Mouse (Mus musculus): ENCODE data around the gene Sh3d19. TPM values are rescaled to one million over a fixed set of nuclear protein-coding genes. Genes with fewer than 3 reads are reported as not detected.

Sh3d19 gene
- total and polyA plus RNA-seq, 3 experiments, result 0.09 to 1.2 (median 0.49) TPM

DNA sequence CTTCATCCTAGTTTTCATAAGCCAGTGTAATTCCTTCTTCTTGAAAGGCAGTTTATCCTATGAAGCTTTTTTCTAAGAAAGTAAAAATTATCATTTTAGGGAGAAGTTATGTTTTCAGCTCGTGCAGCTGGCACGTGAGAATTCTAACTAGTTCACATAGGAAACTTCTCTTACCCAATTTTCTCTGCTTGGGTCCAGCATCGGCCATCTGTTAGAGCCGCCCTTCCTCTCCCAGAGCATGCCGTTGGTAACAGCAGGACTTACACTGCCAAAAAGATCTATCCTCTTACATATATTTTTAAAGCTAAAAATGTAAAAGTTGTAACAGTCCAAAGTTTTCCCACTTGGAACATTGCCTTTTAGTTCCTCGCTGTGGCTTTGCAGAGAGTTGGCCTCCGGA is 138.2 kb downstream of the Sh3d19 start:
- TF ChIP-seq POLR2AphosphoS5 (IDR thresholded peaks at IDR 0.05; ENCODE audit: insufficient replicate concordance, low read depth, low read length) (no peak), CTCF (IDR thresholded peaks at IDR 0.05; ENCODE audit: low read depth, low read length) (no peak), TAL1 (conservative IDR thresholded peaks at IDR 0.05; ENCODE audit: low read depth, low read length) (no peak), GATA1 (IDR thresholded peaks at IDR 0.05; ENCODE audit: borderline replicate concordance, low read length) (no peak), GATA2 (IDR thresholded peaks at IDR 0.05; ENCODE audit: borderline replicate concordance, low read depth, low read length) (no peak)
- H3K4me1 ChIP-seq (ENCODE audit: insufficient read depth, low read depth, low read length), result peaks cover 27% of the 10 kb centered on the region
- peaks cover 3% of the 10 kb centered on the region; the same call in 1 of the 2 replicates for H3K9me3 ChIP-seq (replicated peaks)
- H3K27me3 ChIP-seq (ENCODE audit: insufficient read depth, low read length), result no peaks in the 10 kb centered on the region
- H3K36me3 ChIP-seq (replicated peaks), result no peaks in the 10 kb centered on the region
- DNase-seq (ENCODE audit: low spot score) (no peak), ATAC-seq (ENCODE audit: extremely low read depth, insufficient number of reproducible peaks, low FRiP score, poor library complexity, severe bottlenecking) (no peak)
- H3K4me3 ChIP-seq (ENCODE audit: low read depth, low read length), result no peak overlapping the region

DNA sequence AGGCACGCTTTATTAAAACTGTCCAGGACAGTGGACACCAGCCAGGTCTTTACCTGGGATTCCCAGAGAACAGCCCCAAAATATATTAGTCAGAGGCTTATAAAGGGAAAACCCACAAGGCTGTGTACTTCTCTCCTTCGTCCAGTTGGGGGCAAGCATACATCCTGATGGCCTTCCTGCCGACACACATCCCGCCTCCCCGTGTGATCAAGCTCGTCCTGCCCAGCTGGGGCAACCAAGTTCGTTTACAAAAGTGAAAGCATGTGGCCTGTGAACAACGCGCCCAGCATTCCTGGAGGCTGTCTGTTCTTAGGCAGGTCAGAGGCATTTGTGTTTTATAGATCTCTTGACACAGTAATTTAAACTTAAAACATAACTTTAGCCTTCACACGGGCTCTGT is 139.2 kb downstream of the Sh3d19 start:
- peaks cover 31% of the 10 kb centered on the region for H3K4me1 ChIP-seq (ENCODE audit: insufficient read depth, low read depth, low read length)
- H3K27me3 ChIP-seq (ENCODE audit: insufficient read depth, low read length), result no peaks in the 10 kb centered on the region
- ATAC-seq (ENCODE audit: extremely low read depth, insufficient number of reproducible peaks, low FRiP score, poor library complexity, severe bottlenecking) (peak; percentile 48; the same call in 1 of the 2 replicates), DNase-seq (ENCODE audit: low spot score) (no peak)
- H3K4me3 ChIP-seq (ENCODE audit: low read depth, low read length), result no peak overlapping the region
- TF ChIP-seq CTCF (IDR thresholded peaks at IDR 0.05; ENCODE audit: low read depth, low read length), result no peak
- no peak for TF ChIP-seq POLR2AphosphoS5 (IDR thresholded peaks at IDR 0.05; ENCODE audit: insufficient replicate concordance, low read depth, low read length)
- TF ChIP-seq TAL1 (conservative IDR thresholded peaks at IDR 0.05; ENCODE audit: low read depth, low read length), result no peak
- no peak for TF ChIP-seq GATA1 (IDR thresholded peaks at IDR 0.05; ENCODE audit: borderline replicate concordance, low read length)
- no peak for TF ChIP-seq GATA2 (IDR thresholded peaks at IDR 0.05; ENCODE audit: borderline replicate concordance, low read depth, low read length)
- H3K36me3 ChIP-seq (replicated peaks), result no peaks in the 10 kb centered on the region
- H3K9me3 ChIP-seq (replicated peaks), result peaks cover 3% of the 10 kb centered on the region; the same call in 1 of the 2 replicates

DNA sequence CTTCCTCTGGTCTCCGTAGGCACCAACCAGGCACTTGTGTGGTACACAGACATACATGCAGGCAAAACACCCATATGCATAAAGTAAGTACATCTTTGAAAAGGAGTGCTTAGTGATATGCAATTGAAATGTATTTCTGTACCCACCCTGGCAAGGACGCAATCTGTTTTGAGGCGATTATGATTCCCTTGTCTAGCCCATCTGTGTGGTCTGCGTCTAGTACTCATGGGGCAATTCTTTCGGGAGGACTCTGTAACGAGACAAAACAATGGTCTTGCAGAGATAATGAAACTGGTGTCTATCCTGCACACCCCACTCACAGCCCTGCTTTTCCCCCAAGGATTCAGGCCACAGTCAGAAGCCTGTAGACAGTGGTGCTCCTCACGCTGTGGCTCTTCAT is 141.9 kb downstream of the Sh3d19 start:
- DNase-seq (ENCODE audit: low spot score) (no peak), ATAC-seq (ENCODE audit: extremely low read depth, insufficient number of reproducible peaks, low FRiP score, poor library complexity, severe bottlenecking) (no peak)
- H3K4me1 ChIP-seq (ENCODE audit: insufficient read depth, low read depth, low read length), result peaks cover 34% of the 10 kb centered on the region
- H3K9me3 ChIP-seq (replicated peaks), result peaks cover 5% of the 10 kb centered on the region
- no peaks in the 10 kb centered on the region for H3K27me3 ChIP-seq (ENCODE audit: insufficient read depth, low read length)
- no peaks in the 10 kb centered on the region for H3K36me3 ChIP-seq (replicated peaks)
- TF ChIP-seq GATA2 (IDR thresholded peaks at IDR 0.05; ENCODE audit: borderline replicate concordance, low read depth, low read length), result no peak
- no peak for TF ChIP-seq POLR2AphosphoS5 (IDR thresholded peaks at IDR 0.05; ENCODE audit: insufficient replicate concordance, low read depth, low read length)
- TF ChIP-seq TAL1 (conservative IDR thresholded peaks at IDR 0.05; ENCODE audit: low read depth, low read length), result no peak
- TF ChIP-seq CTCF (IDR thresholded peaks at IDR 0.05; ENCODE audit: low read depth, low read length), result no peak
- no peak for TF ChIP-seq GATA1 (IDR thresholded peaks at IDR 0.05; ENCODE audit: borderline replicate concordance, low read length)
- no peak overlapping the region for H3K4me3 ChIP-seq (ENCODE audit: low read depth, low read length)

DNA sequence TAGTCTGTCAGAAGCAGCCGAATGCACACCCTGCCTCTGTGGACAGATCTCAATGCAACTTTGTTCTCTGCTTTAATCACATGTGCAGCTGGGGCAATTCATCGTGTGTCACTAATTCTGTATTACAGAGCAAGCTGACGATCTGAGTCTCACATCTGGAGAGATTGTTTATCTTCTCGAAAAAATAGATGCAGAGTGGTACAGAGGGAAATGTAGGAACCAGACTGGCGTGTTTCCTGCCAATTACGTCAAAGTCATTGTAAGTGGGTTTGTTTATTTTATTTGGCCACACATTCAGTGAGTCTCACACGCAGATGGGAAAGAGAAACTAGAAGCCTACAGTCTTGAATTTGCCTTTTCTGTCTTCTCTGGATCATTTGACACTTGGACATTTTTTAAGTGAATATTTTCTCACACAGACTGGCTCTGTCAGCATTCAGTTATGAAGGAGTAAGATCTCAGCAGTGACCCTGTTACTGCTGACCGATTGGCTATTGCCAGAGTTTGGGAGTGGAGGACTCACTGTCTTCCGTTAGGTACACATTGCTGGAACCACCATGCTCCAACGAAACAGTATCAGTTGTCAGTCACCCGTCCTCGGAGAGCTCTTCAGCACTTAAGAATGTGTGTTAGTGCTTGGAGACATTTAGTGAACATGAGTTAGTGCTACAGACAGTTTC is 143.9 kb downstream of the Sh3d19 start:
- DNase-seq (ENCODE audit: low spot score) (peak; percentile 21), ATAC-seq (ENCODE audit: extremely low read depth, insufficient number of reproducible peaks, low FRiP score, poor library complexity, severe bottlenecking) (peak; percentile 15)
- Histone ChIP-seq H3K36me3 (replicated peaks) (no peaks in the 10 kb centered on the region), H3K27me3 (ENCODE audit: insufficient read depth, low read length) (no peaks in the 10 kb centered on the region), H3K9me3 (replicated peaks) (peaks cover 5% of the 10 kb centered on the region), H3K4me1 (ENCODE audit: insufficient read depth, low read depth, low read length) (peaks cover 22% of the 10 kb centered on the region), H3K4me3 (ENCODE audit: low read depth, low read length) (0 out of 2 replicates have a peak overlapping the region, but pooled peaks have one; percentile 13)
- TF ChIP-seq GATA1 (IDR thresholded peaks at IDR 0.05; ENCODE audit: borderline replicate concordance, low read length), result no peak
- no peak for TF ChIP-seq TAL1 (conservative IDR thresholded peaks at IDR 0.05; ENCODE audit: low read depth, low read length)
- TF ChIP-seq POLR2AphosphoS5 (IDR thresholded peaks at IDR 0.05; ENCODE audit: insufficient replicate concordance, low read depth, low read length), result no peak
- no peak for TF ChIP-seq CTCF (IDR thresholded peaks at IDR 0.05; ENCODE audit: low read depth, low read length)
- TF ChIP-seq GATA2 (IDR thresholded peaks at IDR 0.05; ENCODE audit: borderline replicate concordance, low read depth, low read length), result no peak

DNA sequence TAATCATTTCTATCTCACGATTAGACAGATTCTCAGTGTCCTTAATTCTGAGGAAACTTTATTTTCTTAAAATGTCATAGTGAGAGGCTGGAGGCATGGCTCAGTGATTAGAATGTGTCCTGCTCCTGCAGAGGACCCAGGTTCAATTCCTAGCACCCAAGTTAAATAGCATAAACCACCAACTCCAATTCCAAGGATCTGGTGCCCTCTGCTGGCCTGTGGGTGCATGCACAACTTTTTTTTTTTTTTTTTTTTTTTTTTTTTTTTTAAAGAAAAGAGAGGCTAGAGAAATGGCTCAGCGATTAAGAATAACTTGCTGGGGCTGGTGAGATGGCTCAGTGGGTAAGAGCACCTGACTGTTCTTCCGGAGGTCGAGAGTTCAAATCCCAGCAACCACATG is 146.0 kb downstream of the Sh3d19 start:
- no peaks in the 10 kb centered on the region for H3K27me3 ChIP-seq (ENCODE audit: insufficient read depth, low read length)
- DNase-seq (ENCODE audit: low spot score) (no peak), ATAC-seq (ENCODE audit: extremely low read depth, insufficient number of reproducible peaks, low FRiP score, poor library complexity, severe bottlenecking) (no peak)
- TF ChIP-seq CTCF (IDR thresholded peaks at IDR 0.05; ENCODE audit: low read depth, low read length), result 0 out of 2 replicates have a peak, but pooled peaks have one; percentile 5
- no peak for TF ChIP-seq POLR2AphosphoS5 (IDR thresholded peaks at IDR 0.05; ENCODE audit: insufficient replicate concordance, low read depth, low read length)
- peaks cover 7% of the 10 kb centered on the region for H3K9me3 ChIP-seq (replicated peaks)
- peaks cover 23% of the 10 kb centered on the region for H3K4me1 ChIP-seq (ENCODE audit: insufficient read depth, low read depth, low read length)
- H3K36me3 ChIP-seq (replicated peaks), result no peaks in the 10 kb centered on the region
- H3K4me3 ChIP-seq (ENCODE audit: low read depth, low read length), result no peak overlapping the region

DNA sequence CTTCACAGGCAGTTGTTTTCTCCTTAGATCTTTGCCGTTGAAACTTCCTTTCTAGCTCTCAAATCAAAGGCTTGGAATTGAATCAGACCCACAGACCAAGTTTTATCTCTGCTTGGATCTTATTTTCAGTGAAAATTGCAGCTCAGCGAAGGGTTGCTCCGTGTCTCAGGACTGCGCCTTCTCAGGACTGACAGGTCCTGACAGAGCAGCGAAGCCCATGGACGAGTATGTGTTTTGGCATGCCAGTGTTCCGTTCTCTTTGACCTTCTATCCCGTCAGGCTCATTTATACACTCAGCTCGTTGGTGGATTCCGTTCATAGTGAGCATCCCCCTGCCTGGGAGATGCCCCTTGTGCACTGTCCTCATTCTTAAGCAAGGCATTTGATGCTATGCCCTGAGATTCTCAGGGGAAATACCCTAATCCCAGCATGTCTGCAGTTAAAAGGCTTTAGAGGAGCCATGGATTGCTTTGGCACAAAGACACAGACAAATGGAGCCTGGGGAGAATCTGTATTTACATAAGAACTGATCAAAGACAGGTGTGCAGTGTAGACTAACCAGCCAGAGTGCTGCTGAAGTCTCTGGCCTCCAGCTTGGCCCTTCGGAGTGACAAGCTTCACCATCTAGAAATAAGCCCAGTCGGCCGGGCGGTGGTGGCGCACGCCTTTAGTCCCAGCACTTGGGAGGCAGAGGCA is 148.5 kb downstream of the Sh3d19 start:
- Histone ChIP-seq H3K4me1 (ENCODE audit: insufficient read depth, low read depth, low read length) (peaks cover 35% of the 10 kb centered on the region), H3K27me3 (ENCODE audit: insufficient read depth, low read length) (no peaks in the 10 kb centered on the region), H3K9me3 (replicated peaks) (peaks cover 10% of the 10 kb centered on the region), H3K4me3 (ENCODE audit: low read depth, low read length) (no peak overlapping the region), H3K36me3 (replicated peaks) (no peaks in the 10 kb centered on the region)
- TF ChIP-seq POLR2AphosphoS5 (IDR thresholded peaks at IDR 0.05; ENCODE audit: insufficient replicate concordance, low read depth, low read length), result no peak
- no peak for TF ChIP-seq GATA2 (IDR thresholded peaks at IDR 0.05; ENCODE audit: borderline replicate concordance, low read depth, low read length)
- TF ChIP-seq TAL1 (conservative IDR thresholded peaks at IDR 0.05; ENCODE audit: low read depth, low read length), result no peak
- TF ChIP-seq GATA1 (IDR thresholded peaks at IDR 0.05; ENCODE audit: borderline replicate concordance, low read length), result no peak
- TF ChIP-seq CTCF (IDR thresholded peaks at IDR 0.05; ENCODE audit: low read depth, low read length), result no peak
- no peak for DNase-seq (ENCODE audit: low spot score)
- ATAC-seq (ENCODE audit: extremely low read depth, insufficient number of reproducible peaks, low FRiP score, poor library complexity, severe bottlenecking), result no peak

Measured in G1E (cell line).